Mouse (Mus musculus) heart, adult 2 months (tissue): ENCODE measurements around the gene Pcgf2.

Source experiments
- CTCF ChIP-seq: fragments of 200-600 bp; IDR thresholded peaks from 2 replicates; pipeline ENCODE4 v1.8.1; 2022; ENCODE audit warnings: antibody characterized with exemption, mild to moderate bottlenecking, moderate library complexity
- EP300 ChIP-seq: fragments of 200-500 bp; IDR thresholded peaks from 2 replicates; pipeline ENCODE4 v1.6.1; 2011; ENCODE audit warnings: low read depth, low read length, control low read depth; ENCODE audit not compliant: insufficient read depth
- POLR2A ChIP-seq: fragments of 200-500 bp; IDR thresholded peaks from 2 replicates; pipeline ENCODE4 v1.6.1; 2011; ENCODE audit warnings: mild to moderate bottlenecking, low read depth, low read length, control low read depth; ENCODE audit not compliant: insufficient read depth

DNA sequence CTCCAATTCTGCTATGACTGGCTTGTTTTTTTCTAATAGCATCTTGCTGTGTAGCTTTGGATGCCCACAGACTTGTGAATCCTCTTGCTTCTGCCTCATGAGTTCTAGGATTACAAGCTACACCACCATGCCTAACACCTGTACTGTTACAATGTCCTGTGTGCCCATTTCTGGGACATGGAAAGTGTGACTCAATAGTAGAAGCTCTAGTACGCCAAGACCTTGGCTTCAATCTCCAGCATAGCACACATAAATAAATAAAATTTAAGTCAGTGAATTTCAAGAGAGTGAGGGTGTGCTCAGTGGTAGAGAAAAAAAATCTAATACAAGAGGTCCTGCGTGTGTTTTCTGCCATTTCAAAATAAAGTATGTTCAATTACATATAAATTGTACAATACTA, 46.1 kb downstream of the Pcgf2 start:
- TF ChIP-seq CTCF (no peak), POLR2A (no peak), EP300 (no peak)
